Mouse (Mus musculus) frontal cortex, adult (tissue): Measurements from ENCODE around the gene Trnau1ap.
"Not testable (repeated sequence)": the region's sequence is repeated elsewhere in the genome, so short reads cannot be mapped to it uniquely, and the experiment has no call there.

ENCODE experiments used
- ATAC-seq: cut with Nextera tagmentation; 2 replicates; pipeline ENCODE4 v1.9.2; 2017; ENCODE audit warnings: mild to moderate bottlenecking, moderate library complexity, mixed read lengths; ENCODE audit not compliant: low TSS enrichment

The Trnau1ap gene

DNA sequence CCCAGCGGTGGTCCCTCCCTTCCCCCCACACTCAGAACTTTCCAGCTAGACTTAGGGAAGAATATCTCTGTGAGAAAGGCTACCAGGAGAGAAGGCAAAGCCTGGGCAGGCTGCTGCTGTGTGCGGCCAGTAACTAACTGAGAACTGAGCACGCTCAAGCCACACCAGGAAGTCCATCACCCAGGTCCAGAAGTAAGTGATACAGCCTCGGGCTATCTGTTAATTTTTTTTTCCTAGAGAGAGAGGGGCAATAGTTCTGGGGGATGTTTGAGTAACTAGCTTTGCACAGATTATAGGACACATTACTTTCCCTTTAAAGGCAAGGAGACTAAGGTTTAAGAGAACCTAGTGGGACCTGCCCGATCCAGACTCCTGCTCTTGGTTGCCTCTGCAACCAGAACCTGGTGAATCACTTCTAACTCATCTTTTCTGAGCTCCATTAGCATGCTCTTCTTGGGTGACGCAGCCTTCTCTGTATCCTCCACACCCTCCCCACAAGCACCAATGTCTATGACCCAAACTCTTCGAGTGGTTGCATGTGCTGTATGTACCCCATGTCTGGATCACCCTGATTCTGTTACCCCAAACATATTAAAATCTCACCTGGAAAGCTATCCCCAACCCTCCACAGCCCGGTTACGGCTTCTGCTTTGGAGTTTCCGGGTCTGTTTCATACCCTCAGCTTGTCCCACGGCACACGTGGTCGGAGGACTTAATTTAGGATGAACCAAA is 15.2 kb upstream of the Trnau1ap start:
- no peak for ATAC-seq

DNA sequence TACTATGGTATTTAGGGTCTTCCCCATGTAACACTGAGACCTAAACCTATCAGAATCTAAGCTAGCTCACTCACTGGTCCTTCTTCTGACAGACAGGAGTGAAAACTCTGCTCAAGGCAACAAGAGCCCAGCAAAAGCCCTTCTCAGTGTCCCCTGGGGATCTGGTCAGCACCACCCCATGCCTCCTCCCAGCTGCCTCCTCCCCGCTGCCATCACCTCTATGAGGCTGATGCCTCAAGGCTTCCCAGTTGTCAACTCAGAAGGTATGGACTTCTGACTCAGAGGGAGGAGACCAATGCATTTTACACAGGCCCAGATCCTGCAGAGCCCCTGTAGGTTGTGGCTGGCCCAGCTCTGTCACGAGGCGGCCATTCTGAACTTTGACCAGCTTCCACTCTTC is 12.1 kb upstream of the Trnau1ap start:
- no peak for ATAC-seq

DNA sequence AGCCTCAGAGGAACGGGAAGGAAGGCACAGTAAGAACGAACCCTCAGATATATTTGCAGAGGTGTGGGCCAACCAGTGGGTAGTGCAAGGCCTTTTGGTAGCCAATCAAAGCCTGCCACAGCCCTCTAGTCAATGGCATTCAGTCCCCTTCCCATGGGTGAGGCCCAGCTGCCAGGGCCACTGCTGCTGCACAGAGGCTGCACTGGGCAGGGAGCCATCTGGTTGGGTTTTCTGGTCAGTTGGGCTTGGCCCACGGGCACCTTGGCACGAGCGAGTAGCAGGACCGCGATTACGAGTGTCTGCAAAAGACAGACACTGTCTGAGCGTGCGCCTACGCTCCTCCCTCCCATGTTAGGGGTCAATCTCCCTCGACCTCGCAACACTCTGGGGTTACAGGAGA is 9.6 kb upstream of the Trnau1ap start:
- ATAC-seq, result no peak

DNA sequence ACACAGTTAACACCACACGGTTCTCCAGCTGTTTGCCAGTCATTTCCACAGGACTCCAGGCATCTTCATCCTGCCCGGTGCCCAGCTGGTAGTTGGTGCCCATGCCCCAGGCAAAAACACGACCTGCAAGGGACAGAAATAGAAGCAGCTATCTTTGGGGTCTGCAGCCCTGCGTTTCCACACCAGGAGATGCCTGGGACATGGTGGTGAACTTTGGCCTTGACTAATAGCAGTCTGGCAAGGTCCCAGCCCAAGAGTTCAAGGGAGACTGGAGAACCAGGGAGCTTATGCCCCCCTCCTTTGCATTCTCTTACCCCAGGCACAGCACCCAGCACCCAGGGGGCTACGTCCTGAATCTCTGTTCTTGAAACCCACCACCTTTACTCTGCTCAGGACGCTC is 3.5 kb upstream of the Trnau1ap start:
- no peak for ATAC-seq

- ATAC-seq, result no peak
These were observed 2.6 kb upstream of the Trnau1ap start for GRCm38 (mm10) chr4:132331960-132332359.

DNA sequence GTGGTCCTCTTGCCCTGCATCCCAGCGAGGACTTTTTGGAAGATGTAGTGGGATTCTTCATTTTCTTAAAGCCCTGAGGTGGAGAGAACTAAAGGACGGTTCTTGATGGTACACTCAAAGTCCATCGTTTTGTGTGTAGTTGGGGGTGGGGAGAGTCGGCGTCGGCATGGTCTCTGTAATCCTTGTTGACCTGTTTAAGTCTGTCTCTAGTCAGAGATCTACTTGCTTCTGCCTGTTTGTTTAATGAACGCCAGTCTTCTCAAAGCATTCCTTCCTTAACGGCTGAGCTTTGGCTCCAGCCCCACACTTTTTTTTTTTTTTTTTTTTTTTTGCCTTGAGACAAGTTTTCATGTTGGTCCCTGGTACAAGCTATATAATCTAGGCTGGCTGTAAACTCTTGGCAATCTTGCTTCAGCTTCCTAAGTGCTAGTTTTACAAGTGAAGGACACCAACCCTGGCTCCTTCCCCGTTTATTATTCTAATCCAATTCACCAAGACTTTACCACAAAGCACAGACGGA is 557 bp upstream of the Trnau1ap start:
- ATAC-seq, result no peak

DNA sequence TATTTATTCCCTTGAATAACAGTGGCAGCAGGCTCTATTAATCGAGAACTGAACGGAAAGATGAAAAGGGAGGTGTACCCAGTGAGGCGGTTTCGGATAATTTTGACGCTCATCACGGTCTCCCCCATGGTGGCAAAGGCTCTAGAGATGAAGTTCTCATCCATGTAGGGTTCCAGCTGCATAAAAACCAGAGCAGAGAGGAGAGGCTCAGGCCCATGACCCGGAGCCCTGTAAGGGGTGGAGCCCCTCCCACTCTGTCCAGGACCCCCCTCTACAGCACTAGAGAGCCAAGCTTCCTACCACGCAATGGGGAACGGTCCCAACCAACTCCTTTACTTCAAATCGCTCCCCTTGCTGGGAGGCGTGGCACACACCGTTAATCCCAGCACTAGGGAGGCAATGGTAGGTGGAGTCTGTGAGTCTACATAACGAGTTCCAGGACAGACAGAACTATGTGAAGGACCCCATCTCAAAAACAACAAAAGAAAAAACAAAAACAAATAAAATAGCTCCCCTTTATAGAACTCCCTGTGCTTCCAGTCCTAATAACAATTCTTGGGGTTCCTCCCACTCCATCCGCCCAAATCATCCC is 851 bp downstream of the Trnau1ap start:
- no peak for ATAC-seq

DNA sequence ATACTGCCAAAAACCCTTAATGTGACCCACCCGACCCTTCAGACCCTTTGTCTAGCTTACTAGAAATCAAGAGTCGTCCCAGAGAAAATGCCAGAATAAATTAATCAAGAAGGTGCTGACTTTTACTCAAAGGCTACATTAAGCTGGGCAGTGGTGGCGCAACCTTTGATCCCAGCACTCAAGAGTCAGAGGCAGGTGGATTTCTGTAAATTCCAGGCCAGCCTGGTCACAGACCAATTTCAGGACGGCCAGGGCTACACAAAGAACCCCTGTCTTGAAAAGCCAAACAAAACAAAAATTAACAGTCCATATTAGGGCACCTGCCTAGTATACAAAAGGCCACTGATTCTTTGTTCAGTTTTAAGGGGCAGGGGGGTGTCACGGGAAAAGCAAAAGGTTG is 2.9 kb downstream of the Trnau1ap start:
- ATAC-seq, result no peak

GRCm38 (mm10) chr4:132315711-132316110 is 13.6 kb downstream of the Trnau1ap start:
- ATAC-seq, result no peak

DNA sequence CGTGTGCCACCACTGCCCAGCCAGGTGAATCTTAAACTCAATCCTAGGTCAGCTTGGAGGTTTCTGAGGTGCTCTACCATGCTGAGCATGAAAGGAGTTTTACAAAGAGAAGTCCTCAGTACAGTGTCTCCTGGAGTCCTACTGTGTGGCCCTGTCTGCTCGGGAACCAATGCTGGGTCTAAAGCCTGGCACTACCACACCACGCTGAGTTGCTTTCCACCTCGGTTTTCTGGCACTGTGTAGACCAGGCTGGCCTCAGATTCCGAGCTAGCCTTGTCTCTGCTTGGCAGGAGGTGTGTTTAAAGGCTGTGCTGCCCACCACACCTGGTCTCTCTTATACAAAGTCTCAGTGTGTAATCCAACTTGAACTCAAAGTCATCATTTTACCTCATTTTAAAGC is 16.7 kb downstream of the Trnau1ap start:
- ATAC-seq, result no peak

DNA sequence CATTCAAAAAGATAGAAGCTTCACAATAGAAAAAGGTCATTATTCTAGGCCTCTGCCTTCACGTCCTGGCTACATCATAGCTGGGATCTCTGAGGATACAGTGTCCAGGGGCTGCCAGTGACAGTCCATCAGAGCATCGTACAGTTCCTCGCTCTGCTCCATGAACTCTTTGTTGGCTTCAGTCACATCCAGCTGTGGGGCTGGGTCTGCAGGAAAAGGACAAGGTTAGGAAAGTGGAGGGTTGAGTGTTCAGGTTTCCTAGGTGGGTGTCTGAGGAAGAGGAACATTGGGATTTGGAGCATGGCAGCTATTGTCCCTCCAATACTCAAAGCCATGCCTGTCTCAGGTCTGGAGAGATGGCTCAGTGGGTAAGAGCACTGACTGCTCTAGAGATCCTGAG is 17.5 kb downstream of the Trnau1ap start:
- ATAC-seq, result no peak

DNA sequence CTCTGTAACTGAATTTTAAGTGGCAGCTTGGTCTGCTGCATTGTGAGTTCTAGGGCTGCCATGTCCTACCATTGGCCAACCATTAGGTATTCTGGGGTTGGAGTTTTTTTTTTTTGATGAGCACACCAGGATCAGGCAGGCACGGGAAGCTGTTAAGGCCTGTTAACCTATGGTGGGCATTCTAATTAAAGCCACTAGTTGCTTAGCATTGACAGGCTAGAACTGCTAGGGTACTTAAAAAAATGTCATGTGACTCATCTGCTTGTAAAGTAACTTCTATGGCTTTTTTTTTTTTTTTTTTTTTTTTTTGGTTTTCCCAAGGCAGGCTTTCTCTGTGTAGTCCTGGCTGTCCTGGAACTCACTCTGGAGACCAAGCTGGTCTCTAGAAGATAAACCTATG is 18.1 kb downstream of the Trnau1ap start:
- ATAC-seq, result no peak

- no peak for ATAC-seq
These were observed 19.4 kb downstream of the Trnau1ap start for GRCm38 (mm10) chr4:132309849-132310472.

DNA sequence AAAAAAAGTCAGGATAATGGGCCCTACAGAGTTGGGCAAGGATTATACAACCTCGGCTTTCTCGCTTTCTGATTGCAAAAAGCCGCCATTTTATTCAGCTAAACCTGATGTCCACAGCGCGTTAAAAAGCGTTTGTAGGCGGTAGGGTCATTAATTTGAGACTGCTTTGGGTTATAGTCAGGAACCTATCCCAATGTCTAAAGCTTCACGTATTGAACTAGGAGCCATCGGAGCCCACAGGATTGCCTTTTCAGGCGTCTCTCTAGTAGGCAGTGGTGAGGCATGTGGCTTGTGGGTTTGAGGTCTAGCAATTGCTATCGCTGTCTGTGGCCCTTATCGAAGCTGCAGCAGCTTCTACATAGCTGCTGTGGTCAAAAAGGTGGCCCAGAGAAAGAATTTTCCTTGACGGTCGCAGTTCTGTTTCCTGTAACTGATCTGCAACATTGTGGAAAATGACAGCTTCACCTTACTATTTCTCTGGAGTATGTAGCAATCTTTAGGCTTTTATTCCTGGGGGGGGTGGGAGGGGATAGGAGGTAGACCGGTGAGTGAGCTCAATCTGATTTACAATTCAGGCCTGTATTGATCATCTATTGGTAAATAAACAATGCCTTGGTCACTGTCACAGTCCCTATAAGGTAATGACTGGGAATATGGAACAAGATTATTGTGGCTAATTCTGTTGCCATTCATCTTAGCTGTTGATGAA is 20.0 kb downstream of the Trnau1ap start:
- ATAC-seq, result peak; percentile 24; the same call in 1 of the 2 replicates

GRCm38 (mm10) chr4:132308437-132309139 is 20.8 kb downstream of the Trnau1ap start:
- peak; percentile 94 for ATAC-seq

DNA sequence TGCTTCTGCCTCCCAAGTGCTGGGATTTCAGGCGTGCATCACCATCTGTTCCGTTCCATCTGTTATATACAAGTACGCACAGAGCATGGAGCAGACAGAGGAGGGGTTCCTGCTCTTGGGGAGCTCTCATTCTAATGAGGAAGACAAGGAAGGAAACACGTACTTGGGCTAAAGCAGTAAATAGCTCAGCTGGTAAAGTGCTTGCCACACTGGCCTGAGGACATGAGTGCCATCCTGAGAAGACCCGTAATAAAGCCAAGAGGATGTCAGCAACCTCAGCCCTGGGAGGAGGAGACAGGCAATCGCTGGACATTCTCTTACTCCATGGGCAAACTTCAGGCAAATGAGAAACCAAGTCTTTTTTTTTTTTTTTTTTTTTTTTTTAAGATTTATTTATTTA is 23.3 kb downstream of the Trnau1ap start:
- no peak for ATAC-seq

- ATAC-seq, result no peak
These were observed 24.1 kb downstream of the Trnau1ap start for GRCm38 (mm10) chr4:132305276-132305675.

GRCm38 (mm10) chr4:132303484-132303883 is 25.9 kb downstream of the Trnau1ap start:
- not testable (repeated sequence) for ATAC-seq

DNA sequence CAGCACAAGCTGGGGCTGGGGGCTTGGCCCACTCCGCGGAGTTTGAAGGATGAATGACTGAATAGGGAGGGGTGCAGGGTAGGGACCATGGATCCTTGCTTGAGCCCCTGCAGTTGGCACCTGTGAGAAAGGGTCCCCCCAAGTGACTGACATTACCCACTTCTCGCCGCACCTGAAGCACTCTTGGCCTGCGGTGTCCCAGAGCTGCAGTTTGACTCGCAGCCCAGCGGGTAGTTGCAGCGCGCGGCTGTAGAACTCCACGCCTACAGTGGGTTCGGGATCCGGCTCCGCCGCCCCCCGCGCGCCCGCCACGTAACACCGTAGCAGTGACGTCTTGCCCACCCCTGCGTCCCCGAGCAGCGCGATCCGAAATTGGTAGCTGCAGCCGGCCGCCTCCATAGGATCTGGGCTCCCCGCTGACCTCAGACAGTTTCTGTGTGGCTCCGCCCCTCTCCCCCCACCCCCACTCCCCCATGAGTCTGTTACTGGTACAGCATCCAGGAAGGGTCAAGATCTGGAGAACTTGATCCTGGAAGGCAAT is 26.3 kb downstream of the Trnau1ap start, which contains the start of gene Rab42:
Gene Rab42 (minus strand): TSS at position 447 of the 541 bp plus-strand sequence.
- ATAC-seq, result peak; percentile 88

GRCm38 (mm10) chr4:132301965-132302938 is 27.1 kb downstream of the Trnau1ap start:
- peak; percentile 25; the same call in 1 of the 2 replicates for ATAC-seq
